Mouse (Mus musculus) liver, embryonic 11.5 days (tissue): ENCODE results near the gene Atp6v1fnb. TPM values are rescaled to one million over a fixed set of nuclear protein-coding genes. Genes with fewer than 3 reads are reported as not detected.
A peak's percentile ranks its signal among the peaks of the same experiment; 100 is the strongest.

Experiments
- ATAC-seq: fragments of 200-750 bp; cut with Nextera tagmentation; replicated peaks from 2 replicates; pipeline ENCODE4 v1.8.0; 2017; ENCODE audit warnings: moderate number of reproducible peaks, mild to moderate bottlenecking, moderate TSS enrichment, moderate library complexity; ENCODE audit not compliant: low FRiP score
- DNase-seq: peaks from one replicate; pipeline ENCODE4 v3.0.0-alpha.2; 2017; ENCODE audit warnings: low spot score
- H3K27ac ChIP-seq: fragments of 300-500 bp; sonication (generic); 2 replicates; pipeline ENCODE4 v1.5.1; 2014; ENCODE audit warnings: mild to moderate bottlenecking, low read depth, low read length, control low read depth
- H3K27me3 ChIP-seq: fragments of 300-500 bp; sonication (generic); replicated peaks from 2 replicates; pipeline ENCODE4 v1.6.1; 2014; ENCODE audit warnings: low read length, mixed read lengths; ENCODE audit not compliant: control insufficient read depth, insufficient read depth
- H3K36me3 ChIP-seq: fragments of 300-500 bp; sonication (generic); 2 replicates; pipeline ENCODE4 v1.6.1; 2014; ENCODE audit warnings: mild to moderate bottlenecking, low read length, moderate library complexity, mixed read lengths; ENCODE audit not compliant: control insufficient read depth, insufficient read depth
- H3K4me1 ChIP-seq: fragments of 300-500 bp; sonication (generic); replicated peaks from 2 replicates; pipeline ENCODE4 v1.6.1; 2014; ENCODE audit warnings: low read length, mixed read lengths; ENCODE audit not compliant: control insufficient read depth, insufficient read depth
- H3K4me2 ChIP-seq: fragments of 300-500 bp; sonication (generic); 2 replicates; pipeline ENCODE4 v1.6.1; 2014; ENCODE audit warnings: mild to moderate bottlenecking, control low read depth, moderate library complexity
- H3K4me3 ChIP-seq: fragments of 300-500 bp; sonication (generic); 2 replicates; pipeline ENCODE4 v1.5.1; 2014; ENCODE audit warnings: low read depth, low read length, control low read depth
- H3K9ac ChIP-seq: fragments of 300-500 bp; sonication (generic); 2 replicates; pipeline ENCODE4 v1.6.1; 2014; ENCODE audit warnings: low read depth, low read length, control low read depth
- H3K9me3 ChIP-seq: fragments of 300-500 bp; sonication (generic); 2 replicates; pipeline ENCODE4 v1.6.1; 2016; ENCODE audit warnings: low read length, inconsistent platforms, mixed read lengths; ENCODE audit not compliant: control insufficient read depth
- WGBS: fragments of 180-500 bp; shearing (Covaris S2); extraction: QIAGEN DNeasy Blood & Tissue Kit; methylation state at CpG from one replicate; pipeline ENCODE4 v1.1.7; 2014; 5-methylcytosine and 5-hydroxymethylcytosine counted together
- polyA plus RNA-seq: library from polyadenylated mRNA; unstranded; fragments of >200 nt; fragmentation: Nextera tagmentation; extraction: Ambion mirVana; gene quantifications from 2 replicates; pipeline ENCODE4 v1.2.1, GENCODE M21; 2014

Gene Atp6v1fnb
- polyA plus RNA-seq, 1 experiment from 2014 or later: 0.34 TPM

DNA sequence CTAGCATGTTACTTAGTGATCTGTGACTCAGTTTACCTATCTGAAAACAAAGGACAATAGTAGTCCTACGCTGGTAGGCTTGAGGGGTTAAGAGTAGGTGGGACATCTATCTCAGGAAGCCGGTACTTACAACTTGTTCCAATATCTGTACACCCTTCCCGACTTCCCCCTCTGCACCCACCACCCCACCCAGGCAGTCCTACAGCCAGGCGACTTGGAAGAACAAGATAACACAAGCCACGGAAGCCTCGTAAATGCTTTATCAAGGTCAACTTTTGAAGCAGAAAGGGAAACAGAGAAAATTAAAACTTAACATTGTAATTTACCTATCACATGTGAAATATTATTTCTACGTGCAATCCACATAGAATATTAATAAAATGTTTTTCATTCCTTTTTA is 28.9 kb downstream of the Atp6v1fnb start:
- ATAC-seq: peak; percentile 55; the same call in 1 of the 2 replicates
- Histone ChIP-seq H3K4me3 (no peak overlapping the region), H3K4me1 (peaks cover 19% of the 10 kb centered on the region), H3K36me3 (no peaks in the 10 kb centered on the region), H3K27me3 (peaks cover 33% of the 10 kb centered on the region), H3K9me3 (no peaks in the 10 kb centered on the region), H3K27ac (no peak overlapping the region), H3K4me2 (peak overlapping the region; percentile 26; the same call in 1 of the 2 replicates), H3K9ac (no peak overlapping the region)
- DNase-seq: no peak
- WGBS: 48% methylated on average over 7 of the region's 7 CpGs

DNA sequence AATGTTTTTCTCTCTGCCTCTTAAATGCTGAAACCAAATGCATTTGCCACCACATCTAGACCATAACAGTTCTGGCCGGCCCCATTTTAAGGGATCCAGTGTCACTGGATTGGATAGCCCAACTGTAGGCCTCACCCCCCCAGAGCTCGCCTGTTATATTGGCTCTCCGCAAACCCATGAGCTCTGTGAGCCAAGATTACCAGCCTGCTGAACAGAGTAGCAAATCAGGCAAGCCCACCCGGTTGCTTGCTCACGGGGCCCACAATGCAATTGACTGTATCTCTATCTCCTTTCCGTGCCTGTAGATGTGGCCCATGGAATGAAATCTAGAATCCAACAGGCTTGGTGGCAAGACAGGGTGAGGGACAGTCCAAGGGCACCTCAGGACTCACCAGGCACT is 29.6 kb downstream of the Atp6v1fnb start:
- H3K9ac ChIP-seq: no peak overlapping the region
- DNase-seq: no peak
- H3K9me3 ChIP-seq: no peaks in the 10 kb centered on the region
- peaks cover 19% of the 10 kb centered on the region for H3K4me1 ChIP-seq
- H3K36me3 ChIP-seq: no peaks in the 10 kb centered on the region
- peaks cover 29% of the 10 kb centered on the region for H3K27me3 ChIP-seq
- ATAC-seq: peak; percentile 77
- 59% methylated on average over 6 of the region's 6 CpGs for WGBS
- no peak overlapping the region; the same call in 1 of the 2 replicates for H3K4me2 ChIP-seq
- H3K4me3 ChIP-seq: no peak overlapping the region
- H3K27ac ChIP-seq: peak overlapping the region; percentile 48

DNA sequence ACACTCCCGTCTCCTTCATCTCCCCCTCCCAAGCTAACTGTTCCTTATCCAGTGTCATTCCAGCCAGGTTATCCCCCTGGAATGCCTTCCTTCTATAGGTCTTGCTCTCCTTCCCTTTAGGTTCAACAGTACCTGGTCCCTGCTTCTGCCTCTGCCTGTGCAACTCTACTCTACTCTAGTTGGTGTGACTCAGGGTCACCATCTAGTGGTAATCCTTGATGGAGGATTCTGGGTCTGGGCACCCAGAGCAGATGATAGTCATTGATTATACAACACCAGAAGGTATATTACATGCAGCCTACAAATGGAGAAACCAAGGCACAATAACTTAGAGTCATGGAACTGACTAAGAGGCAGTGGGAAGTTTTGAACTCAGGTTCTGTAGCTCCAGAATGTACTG is 30.4 kb downstream of the Atp6v1fnb start:
- Histone ChIP-seq H3K27me3 (peaks cover 27% of the 10 kb centered on the region), H3K9ac (no peak overlapping the region), H3K4me1 (peaks cover 25% of the 10 kb centered on the region), H3K27ac (no peak overlapping the region; the same call in 1 of the 2 replicates), H3K9me3 (no peaks in the 10 kb centered on the region), H3K4me2 (peak overlapping the region; percentile 12; the same call in 1 of the 2 replicates), H3K4me3 (no peak overlapping the region), H3K36me3 (no peaks in the 10 kb centered on the region)
- 0 out of 2 replicates have a peak, but pooled peaks have one; percentile 42 for ATAC-seq
- WGBS: 96% methylated on average over 1 of the region's 1 CpGs
- DNase-seq: no peak

DNA sequence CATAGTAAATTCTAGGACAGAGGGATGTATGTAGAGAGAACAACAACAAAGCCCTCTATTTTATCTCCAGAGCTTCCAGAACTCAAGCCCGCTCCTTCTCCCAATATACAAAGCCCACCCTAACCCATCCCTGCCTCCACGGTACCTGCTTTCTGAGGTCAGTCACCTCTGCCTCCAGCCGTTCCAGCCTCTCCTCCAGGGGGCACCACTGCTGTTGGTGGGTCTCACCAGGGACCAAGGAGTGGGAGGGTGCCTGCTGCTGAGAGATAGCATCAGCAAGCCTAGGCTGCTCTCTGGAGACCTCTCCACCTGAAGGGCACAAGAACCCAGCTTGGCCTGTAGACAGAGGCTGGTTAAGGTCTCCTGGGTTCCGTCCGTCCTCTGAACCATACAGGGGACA is 34.3 kb downstream of the Atp6v1fnb start:
- Histone ChIP-seq H3K4me2 (no peak overlapping the region), H3K4me3 (no peak overlapping the region), H3K9me3 (no peaks in the 10 kb centered on the region), H3K27me3 (peaks cover 31% of the 10 kb centered on the region), H3K4me1 (peaks cover 22% of the 10 kb centered on the region), H3K27ac (no peak overlapping the region), H3K9ac (no peak overlapping the region), H3K36me3 (no peaks in the 10 kb centered on the region)
- 83% methylated on average over 5 of the region's 5 CpGs for WGBS
- ATAC-seq (no peak), DNase-seq (no peak)

DNA sequence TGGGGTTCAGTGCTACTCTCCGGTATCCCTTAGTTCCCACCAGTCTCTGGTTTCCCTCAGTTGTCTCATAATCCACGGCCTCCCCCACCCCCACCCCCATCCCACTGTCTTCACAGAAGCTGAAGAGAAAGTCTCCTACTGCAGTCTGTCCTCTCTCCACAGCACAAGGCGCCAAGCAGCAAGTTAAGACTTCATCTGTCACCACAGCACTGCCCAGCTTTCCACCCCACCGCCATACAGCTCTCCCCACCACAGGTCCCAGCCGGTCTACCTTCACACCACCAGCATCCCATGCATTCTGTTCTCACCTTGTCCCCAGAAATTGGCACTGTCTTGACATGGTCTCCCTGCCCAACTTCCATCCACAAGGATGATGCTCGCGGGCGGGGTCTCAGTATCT is 35.6 kb downstream of the Atp6v1fnb start:
- Histone ChIP-seq H3K27me3 (peaks cover 31% of the 10 kb centered on the region), H3K27ac (no peak overlapping the region)

DNA sequence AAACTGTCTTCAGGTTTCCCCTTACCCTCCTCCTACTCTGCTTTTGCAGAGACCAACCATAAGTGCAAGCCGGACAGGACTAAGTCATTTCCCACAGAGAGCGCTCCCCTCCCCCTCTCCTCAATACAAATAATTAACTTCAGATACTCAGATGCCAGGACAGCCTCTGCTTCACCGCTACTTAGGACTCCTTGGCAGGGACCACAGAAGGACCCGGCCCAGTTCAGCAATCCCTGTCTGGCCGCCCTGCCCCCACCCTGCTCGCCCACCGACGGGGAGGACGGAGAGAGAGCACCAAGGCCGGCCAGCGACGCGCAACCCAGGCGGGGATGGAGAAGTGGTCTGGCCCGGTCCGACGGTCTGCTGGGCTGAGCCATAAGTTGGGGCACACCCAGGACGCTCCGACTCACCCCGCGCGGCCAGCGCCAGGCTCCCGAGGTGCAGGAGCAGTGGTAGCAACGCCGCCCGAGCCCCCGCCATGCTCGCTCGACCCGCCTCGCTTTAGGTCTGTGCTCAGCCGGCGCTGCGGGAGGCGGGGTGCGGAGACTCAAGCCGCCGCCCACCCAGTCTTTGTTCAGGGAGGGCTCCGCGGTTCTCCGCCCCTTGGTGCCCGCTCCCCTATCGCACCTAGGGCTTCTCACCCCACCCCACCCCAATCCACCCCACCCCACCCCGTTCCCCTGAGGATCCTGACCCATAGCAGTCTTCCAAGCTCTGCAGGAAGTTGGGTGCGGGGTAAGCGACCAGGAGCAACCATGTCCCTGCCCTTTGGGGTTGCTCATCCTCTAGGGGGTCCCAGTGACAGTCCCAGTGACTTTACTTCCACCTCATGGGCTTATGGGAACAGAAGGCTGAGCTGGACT is 36.4 kb downstream of the Atp6v1fnb start, which contains the start of gene Kcp:
Kcp (minus strand) TSS at position 506 of the 863 bp plus-strand sequence.
- H3K4me1 ChIP-seq: peaks cover 13% of the 10 kb centered on the region
- no peaks in the 10 kb centered on the region for H3K9me3 ChIP-seq
- peak; percentile 58 for DNase-seq
- peaks cover 31% of the 10 kb centered on the region for H3K27me3 ChIP-seq
- peak within 1 kb of the TSS; percentile 82 for H3K4me2 ChIP-seq
- no peak within 1 kb of the TSS; the same call in 1 of the 2 replicates for H3K27ac ChIP-seq
- under 1% methylated on average over 43 of the region's 47 CpGs for WGBS
- peak within 1 kb of the TSS; percentile 52 for H3K9ac ChIP-seq
- peak; percentile 52; the same call in 1 of the 2 replicates for ATAC-seq
- H3K36me3 ChIP-seq: no peaks in the 10 kb centered on the region
- H3K4me3 ChIP-seq: peak within 1 kb of the TSS; percentile 58

More for the DNA sequence above, 35.6 kb downstream of the Atp6v1fnb start:
- peak overlapping the region; percentile 82 for H3K4me2 ChIP-seq
- H3K36me3 ChIP-seq: no peaks in the 10 kb centered on the region
- no peaks in the 10 kb centered on the region for H3K9me3 ChIP-seq
- DNase-seq (no peak), ATAC-seq (no peak)
- H3K9ac ChIP-seq: no peak overlapping the region
- peaks cover 12% of the 10 kb centered on the region for H3K4me1 ChIP-seq
- whole genome bisulfite sequencing: 30% methylated on average over 8 of the region's 8 CpGs
- H3K4me3 ChIP-seq: peak overlapping the region; percentile 58

DNA sequence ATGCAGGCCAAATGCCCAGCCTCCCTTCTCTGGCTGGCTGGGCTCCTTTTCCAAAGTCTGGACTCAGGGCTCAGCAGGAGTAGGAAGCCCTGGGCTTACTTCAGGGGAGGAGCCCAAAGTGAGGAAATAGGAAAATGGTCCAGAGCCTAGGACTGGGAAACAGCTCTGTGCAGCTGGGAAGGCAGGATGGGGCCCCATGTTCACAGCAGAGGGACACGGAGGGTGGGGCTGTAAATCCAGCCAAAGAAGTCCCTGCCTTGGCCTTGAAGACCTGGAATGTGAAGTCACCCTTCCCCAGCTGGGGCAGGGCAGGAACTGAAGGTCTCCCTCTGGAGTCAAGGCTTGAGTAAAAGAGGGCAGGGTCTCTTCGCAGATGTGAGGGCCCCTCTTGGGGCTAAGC is 37.8 kb downstream of the Atp6v1fnb start:
- peaks cover 20% of the 10 kb centered on the region for H3K4me1 ChIP-seq
- WGBS: 32% methylated on average over 2 of the region's 2 CpGs
- H3K4me2 ChIP-seq: no peak overlapping the region
- no peaks in the 10 kb centered on the region for H3K9me3 ChIP-seq
- H3K27ac ChIP-seq: no peak overlapping the region
- no peak for ATAC-seq
- peaks cover 31% of the 10 kb centered on the region for H3K27me3 ChIP-seq
- no peak overlapping the region for H3K4me3 ChIP-seq
- no peaks in the 10 kb centered on the region for H3K36me3 ChIP-seq
- H3K9ac ChIP-seq: no peak overlapping the region
- no peak for DNase-seq

DNA sequence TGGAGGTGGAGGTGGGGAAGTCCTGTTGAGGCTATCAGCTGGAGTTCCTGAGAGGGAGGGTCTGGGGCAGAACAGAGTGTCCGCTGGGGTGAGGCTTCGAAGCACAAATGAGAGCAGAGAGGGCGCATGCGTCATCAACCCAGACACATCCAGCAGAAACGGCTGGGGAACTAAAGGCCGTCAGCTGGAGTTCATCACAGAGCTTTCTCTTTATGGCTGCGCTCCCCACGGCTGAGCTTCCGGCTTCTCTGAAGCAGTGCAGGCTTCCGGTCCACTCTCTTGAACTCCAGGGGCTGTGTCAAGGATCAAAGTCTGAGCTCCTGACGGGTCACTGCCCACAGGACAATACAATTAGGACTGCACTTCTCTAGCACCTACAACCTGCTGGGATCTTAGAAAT is 42.0 kb downstream of the Atp6v1fnb start:
- Histone ChIP-seq H3K36me3 (no peaks in the 10 kb centered on the region), H3K27me3 (peaks cover 10% of the 10 kb centered on the region), H3K9me3 (no peaks in the 10 kb centered on the region), H3K9ac (peak overlapping the region; percentile 40; the same call in 1 of the 2 replicates), H3K4me3 (peak overlapping the region; percentile 25), H3K27ac (peak overlapping the region; percentile 56), H3K4me2 (peak overlapping the region; percentile 67), H3K4me1 (peaks cover 8% of the 10 kb centered on the region)
- WGBS: 1% methylated on average over 11 of the region's 11 CpGs
- DNase-seq (peak; percentile 70), ATAC-seq (peak; percentile 60; the same call in 1 of the 2 replicates)
